Mouse (Mus musculus) limb, embryonic 12.5 days (tissue): Measurements from ENCODE around the gene Polr3g. TPM values are rescaled to one million over a fixed set of nuclear protein-coding genes. Genes with fewer than 3 reads are reported as not detected.
A peak's percentile ranks its signal among the peaks of the same experiment; 100 is the strongest.
"Not testable (repeated sequence)": the region's sequence is repeated elsewhere in the genome, so short reads cannot be mapped to it uniquely, and the experiment has no call there.

ENCODE experiments used
- ATAC-seq: fragments of 200-750 bp; cut with Nextera tagmentation; 2 replicates; pipeline ENCODE4 v1.8.0; 2017; ENCODE audit warnings: low read depth, moderate TSS enrichment; ENCODE audit not compliant: insufficient number of reproducible peaks, insufficient read depth, low FRiP score, low TSS enrichment
- H3K27ac ChIP-seq: fragments of 300-500 bp; sonication (generic); 2 replicates; pipeline ENCODE4 v1.5.1; 2016; ENCODE audit warnings: mild to moderate bottlenecking, moderate library complexity
- H3K27me3 ChIP-seq: fragments of 300-500 bp; sonication (generic); 2 replicates; pipeline ENCODE4 v1.6.1; 2016; ENCODE audit warnings: mild to moderate bottlenecking, moderate library complexity
- H3K36me3 ChIP-seq: fragments of 300-500 bp; sonication (generic); 2 replicates; pipeline ENCODE4 v1.6.1; 2016; ENCODE audit warnings: mild to moderate bottlenecking, moderate library complexity
- H3K4me1 ChIP-seq: fragments of 300-500 bp; sonication (generic); replicated peaks from 2 replicates; pipeline ENCODE4 v1.6.1; 2016
- H3K4me2 ChIP-seq: fragments of 300-500 bp; sonication (generic); 2 replicates; pipeline ENCODE4 v1.6.1; 2016; ENCODE audit warnings: mild to moderate bottlenecking, moderate library complexity
- H3K4me3 ChIP-seq: fragments of 300-500 bp; sonication (generic); replicated peaks from 2 replicates; pipeline ENCODE4 v1.5.1; 2016; ENCODE audit warnings: mild to moderate bottlenecking
- H3K9ac ChIP-seq: fragments of 300-500 bp; sonication (generic); replicated peaks from 2 replicates; pipeline ENCODE4 v1.6.1; 2016; ENCODE audit warnings: mild to moderate bottlenecking, moderate library complexity
- H3K9me3 ChIP-seq: fragments of 300-500 bp; sonication (generic); 2 replicates; pipeline ENCODE4 v1.6.1; 2016; ENCODE audit warnings: mild to moderate bottlenecking, moderate library complexity
- WGBS: fragments of 180-500 bp; shearing (Covaris S2); methylation state at CpG from one replicate; pipeline ENCODE4 v1.1.7; 2016; 5-methylcytosine and 5-hydroxymethylcytosine counted together
- polyA plus RNA-seq: library from polyadenylated mRNA; unstranded; fragments of >200 nt; fragmentation: Nextera tagmentation; extraction: Ambion mirVana; gene quantifications from 2 replicates; pipeline ENCODE4 v1.2.1, GENCODE M21; 2016

The Polr3g gene
- polyA plus RNA-seq, 1 experiment from 2014 or later = 14.6 TPM

DNA sequence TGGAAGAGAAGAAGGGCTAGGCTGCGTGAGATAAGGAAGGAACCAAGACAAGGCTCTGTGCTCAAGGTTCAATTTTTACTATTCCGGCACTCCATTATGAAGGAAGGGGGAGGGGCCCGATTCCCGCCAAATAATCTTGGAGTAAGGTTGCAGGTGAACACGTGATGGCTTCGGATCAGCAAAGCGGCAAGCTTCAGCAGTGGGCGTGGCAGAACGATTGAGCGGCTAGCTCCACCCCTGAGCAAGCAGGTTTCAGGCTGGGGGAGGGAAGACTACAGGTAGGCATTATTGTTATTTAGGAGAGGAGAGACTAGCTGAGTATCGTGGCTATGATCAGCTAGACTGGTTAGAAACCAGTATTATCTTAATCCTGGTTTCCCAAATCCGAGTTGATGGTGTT is 17.3 kb upstream of the Polr3g start:
- H3K4me3 ChIP-seq, H3K36me3 ChIP-seq, H3K9ac ChIP-seq, H3K4me2 ChIP-seq, H3K27ac ChIP-seq, ATAC-seq, H3K4me1 ChIP-seq, H3K9me3 ChIP-seq, H3K27me3 ChIP-seq: not testable (repeated sequence)
- 55% methylated on average over 12 of the region's 12 CpGs for WGBS

- H3K27me3 ChIP-seq = no peaks in the 10 kb centered on the region
- H3K9ac ChIP-seq = no peak overlapping the region
- H3K9me3 ChIP-seq = no peaks in the 10 kb centered on the region
- no peak overlapping the region for H3K4me2 ChIP-seq
- no peak overlapping the region for H3K4me3 ChIP-seq
- peaks cover 5% of the 10 kb centered on the region for H3K4me1 ChIP-seq
- no peak overlapping the region for H3K27ac ChIP-seq
- no peaks in the 10 kb centered on the region for H3K36me3 ChIP-seq
- no peak for ATAC-seq
- WGBS = 92% methylated on average over 1 of the region's 1 CpGs
These were observed 3.1 kb upstream of the Polr3g start for GRCm38 (mm10) chr13:81713896-81714295.

GRCm38 (mm10) chr13:81711546-81712371 is 946 bp upstream of the Polr3g start:
- Histone ChIP-seq H3K4me1 (peaks cover 5% of the 10 kb centered on the region), H3K9ac (peak overlapping the region; percentile 72), H3K4me2 (peak overlapping the region; percentile 96), H3K36me3 (no peaks in the 10 kb centered on the region), H3K4me3 (peak overlapping the region; percentile 73), H3K27ac (peak overlapping the region; percentile 90), H3K27me3 (no peaks in the 10 kb centered on the region), H3K9me3 (no peaks in the 10 kb centered on the region)
- WGBS = under 1% methylated on average over 42 of the region's 42 CpGs
- ATAC-seq = peak; percentile 52

GRCm38 (mm10) chr13:81710266-81710665 is 547 bp downstream of the Polr3g start:
- no peak for ATAC-seq
- WGBS = under 1% methylated on average over 7 of the region's 7 CpGs
- Histone ChIP-seq H3K4me2 (peak overlapping the region; percentile 96), H3K36me3 (no peaks in the 10 kb centered on the region), H3K9me3 (no peaks in the 10 kb centered on the region), H3K9ac (peak overlapping the region; percentile 72), H3K4me3 (peak overlapping the region; percentile 73), H3K27me3 (no peaks in the 10 kb centered on the region), H3K4me1 (peaks cover 5% of the 10 kb centered on the region), H3K27ac (peak overlapping the region; percentile 62; the same call in 1 of the 2 replicates)

- Histone ChIP-seq H3K27me3 (no peaks in the 10 kb centered on the region), H3K9ac (no peak overlapping the region; the same call in 1 of the 2 replicates), H3K4me1 (peaks cover 5% of the 10 kb centered on the region), H3K27ac (no peak overlapping the region), H3K4me2 (peak overlapping the region; percentile 96), H3K9me3 (no peaks in the 10 kb centered on the region), H3K36me3 (no peaks in the 10 kb centered on the region), H3K4me3 (peak overlapping the region; percentile 73)
- no peak for ATAC-seq
- 41% methylated on average over 4 of the region's 4 CpGs for WGBS
These were observed 1.0 kb downstream of the Polr3g start for GRCm38 (mm10) chr13:81709805-81710204.

GRCm38 (mm10) chr13:81706311-81706710 is 4.5 kb downstream of the Polr3g start:
- Histone ChIP-seq H3K9ac (no peak overlapping the region), H3K27me3 (no peaks in the 10 kb centered on the region), H3K4me1 (no peaks in the 10 kb centered on the region; the same call in 1 of the 2 replicates), H3K27ac (no peak overlapping the region), H3K9me3 (no peaks in the 10 kb centered on the region), H3K4me3 (no peak overlapping the region), H3K4me2 (no peak overlapping the region), H3K36me3 (no peaks in the 10 kb centered on the region)
- ATAC-seq = no peak
- 95% methylated on average over 5 of the region's 5 CpGs for WGBS

DNA sequence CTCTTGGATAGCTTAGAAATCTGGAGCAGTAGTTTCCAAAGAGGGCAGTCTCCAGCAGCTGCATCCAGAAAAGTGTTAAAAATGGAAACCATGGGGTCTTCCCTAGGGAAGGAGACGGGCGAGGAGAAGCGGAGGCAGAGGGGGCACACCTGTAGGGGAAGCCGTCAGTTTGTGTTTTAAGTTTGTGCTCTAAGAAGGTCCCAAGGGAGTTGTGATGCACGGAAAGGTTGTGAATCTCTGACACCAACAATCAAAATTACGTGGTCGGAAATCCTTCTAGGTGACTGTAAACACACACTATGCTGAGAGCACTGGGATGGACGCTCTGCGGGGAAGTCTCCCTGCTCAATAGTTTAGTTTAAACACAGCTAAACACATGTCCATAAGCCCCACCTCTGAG is 7.2 kb downstream of the Polr3g start:
- WGBS = 83% methylated on average over 9 of the region's 9 CpGs
- Histone ChIP-seq H3K9me3 (no peaks in the 10 kb centered on the region), H3K4me2 (no peak overlapping the region), H3K27ac (no peak overlapping the region), H3K27me3 (no peaks in the 10 kb centered on the region), H3K4me1 (no peaks in the 10 kb centered on the region), H3K9ac (no peak overlapping the region), H3K36me3 (no peaks in the 10 kb centered on the region), H3K4me3 (no peak overlapping the region)
- no peak for ATAC-seq

DNA sequence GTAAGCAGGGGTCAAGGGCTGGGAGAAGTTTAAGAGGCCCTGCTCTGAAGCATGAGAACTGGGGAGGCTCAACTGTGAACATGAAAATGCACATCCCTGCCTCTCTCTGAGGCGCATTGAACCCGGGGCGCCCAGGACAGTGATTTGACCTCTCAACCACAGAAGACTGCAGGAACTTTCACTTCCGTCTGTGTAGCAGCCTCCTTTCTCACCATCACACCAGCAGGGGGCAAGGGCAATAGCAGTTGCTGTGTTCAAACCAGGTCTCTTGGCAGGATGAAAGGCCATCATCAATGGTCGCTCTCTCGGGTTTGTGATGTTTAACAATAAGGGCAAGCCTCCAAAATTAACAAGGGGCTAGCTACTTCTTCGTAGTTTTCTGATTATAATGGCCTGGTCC is 7.7 kb downstream of the Polr3g start:
- H3K36me3 ChIP-seq = no peaks in the 10 kb centered on the region
- H3K4me1 ChIP-seq = no peaks in the 10 kb centered on the region
- 76% methylated on average over 7 of the region's 7 CpGs for WGBS
- ATAC-seq = no peak
- no peak overlapping the region for H3K27ac ChIP-seq
- no peak overlapping the region for H3K4me2 ChIP-seq
- H3K9me3 ChIP-seq = no peaks in the 10 kb centered on the region
- no peak overlapping the region for H3K9ac ChIP-seq
- H3K4me3 ChIP-seq = no peak overlapping the region
- H3K27me3 ChIP-seq = no peaks in the 10 kb centered on the region

DNA sequence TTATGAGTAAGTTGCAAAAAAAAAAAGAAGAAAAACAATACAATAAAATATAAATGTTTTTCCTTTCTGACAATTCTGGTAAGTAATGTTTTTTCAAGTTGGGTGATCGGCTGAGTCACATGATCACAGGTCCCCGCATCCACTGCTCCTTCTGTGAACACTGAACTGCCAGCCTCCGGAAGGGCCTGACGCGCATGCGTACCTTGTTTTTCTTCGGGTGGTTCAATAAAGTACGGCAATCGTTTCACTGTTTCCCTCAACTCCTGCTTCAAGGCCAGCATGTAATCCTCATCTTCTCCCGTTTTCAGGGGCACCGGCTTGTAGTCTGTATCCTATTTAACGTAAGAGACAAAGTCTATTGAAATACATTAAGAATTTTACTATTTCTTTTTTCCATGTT is 16.4 kb downstream of the Polr3g start:
- Histone ChIP-seq H3K27ac (no peak overlapping the region), H3K4me2 (no peak overlapping the region), H3K9ac (no peak overlapping the region), H3K4me3 (no peak overlapping the region), H3K9me3 (no peaks in the 10 kb centered on the region), H3K36me3 (peaks cover 13% of the 10 kb centered on the region; the same call in 1 of the 2 replicates), H3K4me1 (no peaks in the 10 kb centered on the region), H3K27me3 (no peaks in the 10 kb centered on the region)
- no peak for ATAC-seq
- 94% methylated on average over 12 of the region's 12 CpGs for WGBS

DNA sequence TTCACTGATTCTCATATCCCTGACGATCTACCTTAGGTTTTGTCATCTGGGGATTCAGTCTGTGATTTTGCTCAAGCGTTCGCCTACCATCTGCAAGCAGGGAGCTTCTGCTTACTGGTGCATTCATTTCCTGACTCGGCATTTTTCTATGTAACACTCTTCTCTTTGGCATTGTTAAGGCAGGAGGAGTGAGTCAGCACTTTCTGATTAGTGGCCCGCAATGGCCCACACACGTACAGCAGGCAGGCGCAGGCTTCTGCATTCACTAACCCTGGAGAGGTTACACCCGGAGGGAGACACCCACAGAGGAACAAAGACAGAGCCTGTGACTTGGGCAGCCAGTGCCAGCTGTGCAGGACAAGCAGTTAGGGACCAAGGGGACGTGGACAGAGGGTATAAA is 19.2 kb downstream of the Polr3g start:
- H3K9ac ChIP-seq = no peak overlapping the region
- peaks cover 10% of the 10 kb centered on the region; the same call in 1 of the 2 replicates for H3K36me3 ChIP-seq
- no peak for ATAC-seq
- H3K4me2 ChIP-seq = no peak overlapping the region
- H3K9me3 ChIP-seq = no peaks in the 10 kb centered on the region
- H3K27me3 ChIP-seq = no peaks in the 10 kb centered on the region
- H3K4me3 ChIP-seq = no peak overlapping the region
- H3K27ac ChIP-seq = no peak overlapping the region
- no peaks in the 10 kb centered on the region for H3K4me1 ChIP-seq
- 76% methylated on average over 9 of the region's 9 CpGs for WGBS

DNA sequence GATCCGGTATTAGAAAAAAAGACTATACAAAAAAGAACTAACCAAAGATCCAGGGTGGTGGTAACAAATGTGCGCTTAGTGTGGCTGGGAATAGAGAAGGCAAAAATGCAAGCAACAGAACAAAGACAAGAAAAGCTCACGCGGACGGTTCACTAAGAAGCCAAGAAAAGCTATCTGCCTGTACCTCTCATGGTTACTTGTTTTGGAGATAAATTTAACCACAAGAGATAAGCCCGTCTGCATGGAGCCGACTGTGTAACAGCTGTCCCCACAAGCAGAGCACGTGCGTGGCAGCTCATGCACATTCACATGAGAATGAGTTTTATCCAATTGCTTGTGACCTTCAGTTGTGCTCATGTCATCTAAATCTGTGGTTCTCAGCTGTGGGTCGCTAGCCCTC is 20.3 kb downstream of the Polr3g start:
- H3K9ac ChIP-seq = no peak overlapping the region
- H3K4me3 ChIP-seq = no peak overlapping the region
- no peaks in the 10 kb centered on the region for H3K9me3 ChIP-seq
- no peak for ATAC-seq
- WGBS = 90% methylated on average over 10 of the region's 10 CpGs
- H3K36me3 ChIP-seq = peaks cover 10% of the 10 kb centered on the region; the same call in 1 of the 2 replicates
- H3K4me2 ChIP-seq = no peak overlapping the region
- H3K4me1 ChIP-seq = no peaks in the 10 kb centered on the region
- no peak overlapping the region for H3K27ac ChIP-seq
- H3K27me3 ChIP-seq = no peaks in the 10 kb centered on the region

DNA sequence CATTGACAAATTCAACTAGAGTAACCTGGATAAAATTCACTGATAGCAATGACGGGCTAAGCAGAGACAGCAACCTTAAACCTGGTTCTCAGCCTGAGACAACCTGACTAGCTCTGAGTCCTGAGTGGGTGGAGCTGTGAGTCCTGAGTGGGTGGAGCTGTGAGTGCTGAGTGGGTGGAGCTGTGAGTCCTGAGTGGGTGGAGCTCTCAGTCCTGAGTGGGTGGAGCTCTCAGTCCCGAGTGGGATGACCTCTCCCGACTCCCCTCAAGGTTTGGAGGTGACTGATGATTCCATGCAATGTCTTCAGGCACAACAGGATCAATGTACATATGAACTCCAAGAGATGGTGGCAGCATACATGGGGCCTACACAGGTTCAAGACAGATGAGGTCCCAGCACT is 21.2 kb downstream of the Polr3g start:
- Histone ChIP-seq H3K27me3 (no peaks in the 10 kb centered on the region), H3K4me1 (no peaks in the 10 kb centered on the region), H3K27ac (no peak overlapping the region), H3K9ac (no peak overlapping the region), H3K9me3 (no peaks in the 10 kb centered on the region), H3K36me3 (peaks cover 10% of the 10 kb centered on the region; the same call in 1 of the 2 replicates), H3K4me3 (no peak overlapping the region), H3K4me2 (no peak overlapping the region)
- no peak for ATAC-seq
- WGBS = 96% methylated on average over 3 of the region's 3 CpGs
